18 mouse cellular contexts compared by ENCODE assay signal in genomic region chr9:48728083-48728730, GRCm38 (mm10).
DNase-seq lines count a peak whose midpoint lies in the region; ATAC-seq and TF ChIP-seq lines count a peak whose summit lies in the region.
"Had no signal": no experiment of that assay in that cellular context is flagged by ENCODE, and none has a peak within 500 bp of the region (broad histone marks: within the 10 kb centered on the region; RNA-seq: fewer than 3 reads in every experiment).

No protein-coding gene starts in this region.

- no peak for DNase-seq in gastrocnemius, adult 2 months
- no peak for DNase-seq in gastrocnemius, postnatal 4 days (ENCODE audit: low spot score in 2 of 2)
- DNase-seq in liver, adult 2 months (ENCODE audit: extremely low read depth, low read depth, low spot score): no peak
- no peak for DNase-seq in liver, postnatal 0 days
- DNase-seq in retina, postnatal 1 day: peak; percentile 61
- no peak for DNase-seq in ovary, postnatal 36 days (ENCODE audit: low spot score)
- DNase-seq: adrenal gland, postnatal 14 days; B cell, adult 2 months; cerebellum, postnatal 36 days; layer of hippocampus, adult 9-11 months; thymus, adult 18-20 months had no signal

- TF ChIP-seq POLR2A in liver, adult 2 months (IDR thresholded peaks at IDR 0.05; ENCODE audit: extremely low read depth, insufficient read depth, low read length): no peak

- H3K9ac ChIP-seq in liver, adult 2 months (ENCODE audit: low read depth, low read length): no peak overlapping the region
- H3K9ac ChIP-seq in liver, postnatal 0 days (replicated peaks): no peak overlapping the region
- H3K9ac ChIP-seq in heart, embryonic 14.5 days (ENCODE audit: low read length): no peak overlapping the region
- no peak overlapping the region for H3K9ac ChIP-seq in midbrain, embryonic 13.5 days (replicated peaks)
- H3K9ac ChIP-seq: kidney, embryonic 15.5 days; limb, embryonic 15.5 days; lung, embryonic 15.5 days had no signal

- peaks cover 7% of the 10 kb centered on the region; the same call in 1 of the 2 replicates for H3K79me2 ChIP-seq in liver, adult 2 months (ENCODE audit: control insufficient read depth, insufficient read depth, low read length)

- no peak for ATAC-seq in liver, postnatal 0 days
- no peak for ATAC-seq in heart, embryonic 14.5 days (ENCODE audit: insufficient number of reproducible peaks, insufficient read depth, low FRiP score, low read depth)
- ATAC-seq in midbrain, embryonic 13.5 days: no peak

- 94% methylated on average over 10 of the region's 10 CpGs for WGBS in liver, adult 2 months
- WGBS in liver, postnatal 0 days (ENCODE audit: insufficient replicate concordance): 67% methylated on average over 10 of the region's 10 CpGs
- 22% methylated on average over 10 of the region's 10 CpGs for WGBS in heart, embryonic 14.5 days
- 57% methylated on average over 10 of the region's 10 CpGs for WGBS in midbrain, embryonic 13.5 days

- H3K27me3 ChIP-seq in liver, adult 2 months (ENCODE audit: control insufficient read depth, insufficient read depth, low read length): no peaks in the 10 kb centered on the region
- H3K27me3 ChIP-seq in liver, postnatal 0 days (ENCODE audit: insufficient read depth, low read length): no peaks in the 10 kb centered on the region
- H3K27me3 ChIP-seq in heart, embryonic 14.5 days (ENCODE audit: control insufficient read depth, insufficient read depth, low read length): no peaks in the 10 kb centered on the region
- no peaks in the 10 kb centered on the region for H3K27me3 ChIP-seq in midbrain, embryonic 13.5 days

- no peak for TF ChIP-seq CTCF in gastrocnemius, adult 2 months (IDR thresholded peaks at IDR 0.05)
- no peak for TF ChIP-seq CTCF in liver, adult 2 months (IDR thresholded peaks at IDR 0.05; ENCODE audit: low read depth, low read length)
- TF ChIP-seq CTCF in liver, postnatal 0 days (IDR thresholded peaks at IDR 0.05; ENCODE audit: low read depth): no peak

- H3K36me3 ChIP-seq in liver, adult 2 months (ENCODE audit: control insufficient read depth, insufficient read depth, low read length): no peaks in the 10 kb centered on the region
- peaks cover 3% of the 10 kb centered on the region; the same call in 1 of the 2 replicates for H3K36me3 ChIP-seq in liver, postnatal 0 days (replicated peaks; ENCODE audit: insufficient read depth, low read length)
- H3K36me3 ChIP-seq in heart, embryonic 14.5 days (ENCODE audit: control insufficient read depth, insufficient read depth, low read length): no peaks in the 10 kb centered on the region
- no peaks in the 10 kb centered on the region for H3K36me3 ChIP-seq in midbrain, embryonic 13.5 days
- H3K36me3 ChIP-seq: kidney, embryonic 15.5 days; limb, embryonic 15.5 days; lung, embryonic 15.5 days had no signal

- H3K4me1 ChIP-seq in liver, adult 2 months (ENCODE audit: control insufficient read depth, insufficient read depth, low read length): peaks cover 43% of the 10 kb centered on the region
- peaks cover 19% of the 10 kb centered on the region for H3K4me1 ChIP-seq in liver, postnatal 0 days (ENCODE audit: insufficient read depth)
- peaks cover 37% of the 10 kb centered on the region in 2 experiments for H3K4me1 ChIP-seq in heart, embryonic 14.5 days (ENCODE audit: control insufficient read depth in 2 of 2, insufficient read depth in 2 of 2, low read length in 2 of 2)
- H3K4me1 ChIP-seq in midbrain, embryonic 13.5 days (replicated peaks): peaks cover 56% of the 10 kb centered on the region

- H3K27ac ChIP-seq in gastrocnemius, adult 2 months: peak overlapping the region; percentile 100
- H3K27ac ChIP-seq in liver, adult 2 months (replicated peaks; ENCODE audit: insufficient read depth, low read depth, low read length): peak overlapping the region; percentile 92
- no peak overlapping the region for H3K27ac ChIP-seq in liver, postnatal 0 days (ENCODE audit: low read depth)
- peak overlapping the region; percentile 53 to 81 for H3K27ac ChIP-seq in heart, embryonic 14.5 days (replicated peaks in 1 of 2; ENCODE audit: control insufficient read depth in 1 of 2, insufficient read depth in 1 of 2, low read depth in 2 of 2, low read length in 2 of 2)
- no peak overlapping the region for H3K27ac ChIP-seq in midbrain, embryonic 13.5 days
- H3K27ac ChIP-seq: kidney, embryonic 15.5 days; limb, embryonic 15.5 days; lung, embryonic 15.5 days had no signal

- no peaks in the 10 kb centered on the region for H3K9me3 ChIP-seq in liver, postnatal 0 days (ENCODE audit: low read length)
- H3K9me3 ChIP-seq in heart, embryonic 14.5 days (ENCODE audit: control insufficient read depth, low read length): no peaks in the 10 kb centered on the region
- H3K9me3 ChIP-seq in midbrain, embryonic 13.5 days: no peaks in the 10 kb centered on the region
- H3K9me3 ChIP-seq: G1E; kidney, embryonic 15.5 days; limb, embryonic 15.5 days; lung, embryonic 15.5 days had no signal

- no peak overlapping the region for H3K4me2 ChIP-seq in liver, postnatal 0 days (ENCODE audit: low read depth, low read length)
- 0 out of 2 replicates have a peak overlapping the region, but pooled peaks have one; percentile 3 for H3K4me2 ChIP-seq in heart, embryonic 14.5 days (ENCODE audit: low read length)
- H3K4me2 ChIP-seq in midbrain, embryonic 13.5 days (replicated peaks): no peak overlapping the region
- H3K4me2 ChIP-seq: kidney, embryonic 15.5 days; limb, embryonic 15.5 days; lung, embryonic 15.5 days; midbrain, embryonic 11.5 days had no signal

- no peak for TF ChIP-seq EP300 in liver, postnatal 0 days (IDR thresholded peaks at IDR 0.05; ENCODE audit: low read depth)

- intact Hi-C loops in gastrocnemius, adult 2 months (cut with DNase I): no loop called here

- peak overlapping the region; percentile 47 for H3K4me3 ChIP-seq in gastrocnemius, adult 2 months
- H3K4me3 ChIP-seq in liver, adult 2 months (ENCODE audit: insufficient read depth, low read depth, low read length): no peak overlapping the region
- H3K4me3 ChIP-seq in liver, postnatal 0 days (ENCODE audit: low read depth, low read length): no peak overlapping the region
- no peak overlapping the region for H3K4me3 ChIP-seq in heart, embryonic 14.5 days (ENCODE audit: control insufficient read depth in 1 of 2, insufficient read depth in 1 of 2, low read depth in 1 of 2, low read length in 2 of 2)
- H3K4me3 ChIP-seq in midbrain, embryonic 13.5 days (replicated peaks): no peak overlapping the region
- H3K4me3 ChIP-seq: kidney, embryonic 15.5 days; limb, embryonic 15.5 days; lung, embryonic 15.5 days had no signal

Comparison
In these comparisons a context has a peak if more than half of its experiments do, and no peak if none do; other contexts are left out.
1. H3K27ac ChIP-seq: peak in gastrocnemius, adult 2 months (single experiment), liver, adult 2 months (single experiment) and heart, embryonic 14.5 days (2 of 2); none in liver, postnatal 0 days (single experiment) and midbrain, embryonic 13.5 days (single experiment).